Mouse (Mus musculus) MEL (cell line): ENCODE measurements at regions not wholly inside any gene's neighbourhood (a gene's known extent, or its start where the extent isn't known, plus 50 kb on each side); places are given as distances from the start of the nearest gene placed in this dataset.

Experiments
- DNase-seq: peaks from one replicate; pipeline ENCODE4 v3.0.0; 2011; ENCODE audit warnings: low read depth, low spot score
- H3K27ac ChIP-seq: 2 replicates; pipeline ENCODE4 v1.5.1; 2012; ENCODE audit warnings: low read depth, mild to moderate bottlenecking, control low read depth, low read length, moderate library complexity; ENCODE audit not compliant: control insufficient read depth
- H3K27me3 ChIP-seq, 2 experiments: fragments of 150-350 bp in 1 of 2; sonication (generic) in 1 of 2; 2 replicates each; pipeline ENCODE4 v1.6.1; 2012; ENCODE audit warnings: low read length in 2 of 2, mild to moderate bottlenecking in 2 of 2, improper control_type of control experiment in 1 of 2, moderate library complexity in 1 of 2; ENCODE audit not compliant: insufficient read depth in 2 of 2, control insufficient read depth in 1 of 2
- H3K36me3 ChIP-seq, 2 experiments: 2 replicates each; pipeline ENCODE4 v1.6.1; 2012 to 2014; ENCODE audit warnings: low read length in 2 of 2, improper control_type of control experiment in 1 of 2, inconsistent platforms in 1 of 2, mild to moderate bottlenecking in 1 of 2; ENCODE audit not compliant: insufficient read depth in 2 of 2, control insufficient read depth in 1 of 2
- H3K4me1 ChIP-seq, 2 experiments: fragments of 150-350 bp in 1 of 2; sonication (generic) in 1 of 2; 2 replicates each; pipeline ENCODE4 v1.6.1; 2012; ENCODE audit warnings: low read length in 2 of 2, improper control_type of control experiment in 1 of 2, mild to moderate bottlenecking in 1 of 2; ENCODE audit not compliant: insufficient read depth in 2 of 2, control insufficient read depth in 1 of 2
- H3K4me3 ChIP-seq, 2 experiments: fragments of 150-350 bp in 1 of 2; sonication (generic) in 1 of 2; 2 replicates each; pipeline ENCODE4 v1.5.1; 2012; ENCODE audit warnings: low read depth in 2 of 2, low read length in 2 of 2, mild to moderate bottlenecking in 2 of 2, moderate library complexity in 2 of 2, control low read depth in 1 of 2, improper control_type of control experiment in 1 of 2; ENCODE audit not compliant: control insufficient read depth in 1 of 2, insufficient read depth in 1 of 2
- H3K79me2 ChIP-seq: 2 replicates; pipeline ENCODE4 v1.6.1; 2012; ENCODE audit warnings: mild to moderate bottlenecking, low read length, moderate library complexity; ENCODE audit not compliant: control insufficient read depth, poor library complexity, insufficient read depth
- H3K9ac ChIP-seq: 2 replicates; pipeline ENCODE4 v1.6.1; 2012; ENCODE audit warnings: low read depth, mild to moderate bottlenecking, control low read depth, low read length, moderate library complexity; ENCODE audit not compliant: control insufficient read depth, poor library complexity, severe bottlenecking
- H3K9me3 ChIP-seq: fragments of 150-350 bp; sonication (generic); replicated peaks from 2 replicates; pipeline ENCODE4 v1.6.1; 2012; ENCODE audit warnings: mild to moderate bottlenecking, low read length, improper control_type of control experiment, moderate library complexity; ENCODE audit not compliant: insufficient read depth
- CHD1 ChIP-seq: IDR thresholded peaks from 2 replicates; pipeline ENCODE4 v1.6.1; 2012; ENCODE audit warnings: low read depth, mild to moderate bottlenecking, inconsistent platforms, low read length, improper control_type of control experiment
- EP300 ChIP-seq, 2 experiments: IDR thresholded peaks; 2 replicates each; pipeline ENCODE4 v1.6.1; 2011; ENCODE audit warnings: improper control_type of control experiment in 2 of 2, low read length in 2 of 2, low read depth in 1 of 2, mild to moderate bottlenecking in 1 of 2
- JUND ChIP-seq: IDR thresholded peaks from 2 replicates; pipeline ENCODE4 v1.6.1; 2011; ENCODE audit warnings: low read depth, mild to moderate bottlenecking, improper control_type of control experiment, low read length
- MAZ ChIP-seq: IDR thresholded peaks from 2 replicates; pipeline ENCODE4 v1.6.1; 2012; ENCODE audit warnings: low read depth, mild to moderate bottlenecking, inconsistent platforms, low read length, improper control_type of control experiment
- MEF2A ChIP-seq: IDR thresholded peaks from 2 replicates; pipeline ENCODE4 v1.6.1; 2014; ENCODE audit warnings: low read depth, mild to moderate bottlenecking, inconsistent platforms, low read length, improper control_type of control experiment; ENCODE audit not compliant: poor library complexity, insufficient replicate concordance, severe bottlenecking; ENCODE audit errors: extremely low read depth
- MYB ChIP-seq: IDR thresholded peaks from 2 replicates; pipeline ENCODE4 v1.6.1; 2011; ENCODE audit warnings: mild to moderate bottlenecking, low read depth, low read length, improper control_type of control experiment
- NRF1 ChIP-seq: IDR thresholded peaks from 2 replicates; pipeline ENCODE4 v1.6.1; 2014; ENCODE audit warnings: low read depth, mild to moderate bottlenecking, inconsistent platforms, low read length, improper control_type of control experiment, moderate library complexity; ENCODE audit not compliant: poor library complexity, insufficient read depth, severe bottlenecking
- POLR2AphosphoS5 ChIP-seq: IDR thresholded peaks from 2 replicates; pipeline ENCODE4 v1.6.1; 2012; ENCODE audit warnings: low read depth, borderline replicate concordance, mild to moderate bottlenecking, inconsistent platforms, low read length, moderate library complexity, mixed read lengths
- RAD21 ChIP-seq: IDR thresholded peaks from 2 replicates; pipeline ENCODE4 v1.6.1; 2011; ENCODE audit warnings: mild to moderate bottlenecking, low read depth, low read length, improper control_type of control experiment
- SIN3A ChIP-seq: IDR thresholded peaks from 2 replicates; pipeline ENCODE4 v1.6.1; 2012; ENCODE audit warnings: low read length, improper control_type of control experiment, inconsistent platforms
- SMC3 ChIP-seq: IDR thresholded peaks from 2 replicates; pipeline ENCODE4 v1.6.1; 2011; ENCODE audit warnings: low read depth, low read length, improper control_type of control experiment
- TAL1 ChIP-seq: IDR thresholded peaks from 2 replicates; pipeline ENCODE4 v1.6.1; 2012; ENCODE audit warnings: mild to moderate bottlenecking, inconsistent platforms, low read length, moderate library complexity, mixed read lengths
- TBP ChIP-seq: IDR thresholded peaks from 2 replicates; pipeline ENCODE4 v1.8.0; 2011; ENCODE audit warnings: low read depth, low read length, improper control_type of control experiment
- UBTF ChIP-seq: IDR thresholded peaks from 2 replicates; pipeline ENCODE4 v1.6.1; 2012; ENCODE audit warnings: low read depth, mild to moderate bottlenecking, inconsistent platforms, low read length, improper control_type of control experiment, moderate library complexity, borderline replicate concordance; ENCODE audit not compliant: insufficient read depth
- USF2 ChIP-seq, 2 experiments: IDR thresholded peaks; 2 replicates each; pipeline ENCODE4 v1.6.1; 2011 to 2012; ENCODE audit warnings: improper control_type of control experiment in 2 of 2, low read length in 2 of 2, borderline replicate concordance in 1 of 2, inconsistent platforms in 1 of 2, low read depth in 1 of 2, mild to moderate bottlenecking in 1 of 2; ENCODE audit not compliant: insufficient read depth in 1 of 2
- ZC3H11A ChIP-seq: IDR thresholded peaks from 2 replicates; pipeline ENCODE4 v1.6.1; 2012; ENCODE audit warnings: low read depth, mild to moderate bottlenecking, inconsistent platforms, low read length, improper control_type of control experiment
- ZMIZ1 ChIP-seq: IDR thresholded peaks from 2 replicates; pipeline ENCODE4 v1.6.1; 2012; ENCODE audit warnings: low read depth, mild to moderate bottlenecking, inconsistent platforms, low read length, improper control_type of control experiment, moderate library complexity
- ZNF384 ChIP-seq: IDR thresholded peaks from 2 replicates; pipeline ENCODE4 v1.6.1; 2012; ENCODE audit warnings: low read depth, mild to moderate bottlenecking, inconsistent platforms, low read length, improper control_type of control experiment

DNA sequence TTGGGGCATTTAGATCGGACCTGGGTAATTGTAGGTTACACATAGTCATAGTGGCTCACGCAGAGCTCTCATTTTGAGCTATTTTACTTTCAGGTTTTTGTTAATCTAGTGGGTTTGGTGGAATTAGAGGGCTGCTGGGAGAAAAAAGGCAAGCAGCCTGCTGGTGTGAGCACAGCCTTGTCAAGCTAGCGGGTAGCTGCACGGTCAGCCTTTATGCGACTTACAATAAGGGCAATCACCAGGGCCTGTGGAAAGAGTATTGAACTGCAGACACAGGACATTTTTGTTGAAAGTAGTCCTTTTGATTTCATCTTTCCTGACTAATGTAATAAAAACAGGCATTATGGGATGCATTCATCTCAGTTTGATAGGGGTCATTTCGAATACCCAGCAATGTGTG, 750.8 kb upstream of the Car8 start:
- TF ChIP-seq MEF2A (no peak), SIN3A (no peak), TAL1 (no peak), SMC3 (no peak), EP300 (IDR thresholded peaks at IDR 0.05; ENCODE audit: low read depth in 1 of 2, low read length in 2 of 2) (no peak), MYB (no peak), UBTF (no peak), ZC3H11A (no peak), JUND (no peak), USF2 (IDR thresholded peaks at IDR 0.05; ENCODE audit: borderline replicate concordance in 1 of 2, insufficient read depth in 1 of 2, low read depth in 1 of 2, low read length in 2 of 2) (no peak), ZMIZ1 (no peak), NRF1 (no peak), TBP (no peak), CHD1 (no peak), RAD21 (no peak), POLR2AphosphoS5 (no peak), ZNF384 (no peak)
- no peaks in the 10 kb centered on the region for H3K79me2 ChIP-seq
- no peaks in the 10 kb centered on the region for H3K27me3 ChIP-seq
- H3K4me3 ChIP-seq, result no peak overlapping the region
- H3K9me3 ChIP-seq, result no peaks in the 10 kb centered on the region
- H3K9ac ChIP-seq, result no peak overlapping the region
- DNase-seq, result no peak
- H3K4me1 ChIP-seq, result no peaks in the 10 kb centered on the region
- H3K36me3 ChIP-seq, result no peaks in the 10 kb centered on the region
- H3K27ac ChIP-seq, result no peak overlapping the region

DNA sequence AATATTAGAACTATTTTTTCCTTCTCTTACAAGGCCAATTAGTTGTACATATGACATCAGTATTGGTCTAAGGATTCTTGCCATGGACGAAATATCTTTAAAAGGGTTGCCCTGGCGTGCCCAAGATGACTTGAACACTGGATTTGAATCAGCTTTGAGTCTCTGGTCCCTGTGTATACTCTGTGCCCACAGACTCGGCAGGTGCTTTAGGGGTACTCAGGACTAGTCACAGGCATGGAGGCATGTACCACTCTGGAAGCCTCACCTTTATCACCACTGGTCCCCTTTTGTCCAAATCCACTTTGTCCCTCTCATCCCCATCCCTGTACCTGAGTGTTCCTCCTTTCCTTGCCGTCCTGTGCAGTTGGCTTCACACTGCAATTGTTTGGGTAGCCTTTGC, 750.3 kb upstream of the Car8 start:
- no peak for DNase-seq
- Histone ChIP-seq H3K36me3 (no peaks in the 10 kb centered on the region), H3K79me2 (no peaks in the 10 kb centered on the region), H3K9me3 (no peaks in the 10 kb centered on the region), H3K9ac (no peak overlapping the region), H3K4me1 (no peaks in the 10 kb centered on the region), H3K27ac (no peak overlapping the region), H3K4me3 (no peak overlapping the region), H3K27me3 (no peaks in the 10 kb centered on the region)
- no peak for TF ChIP-seq MAZ
